Mouse (Mus musculus) kidney, embryonic 15.5 days (tissue): ENCODE measurements around the gene Gcsam. TPM values are rescaled to one million over a fixed set of nuclear protein-coding genes. Genes with fewer than 3 reads are reported as not detected.
A peak's percentile ranks its signal among the peaks of the same experiment; 100 is the strongest.

Source experiments
- ATAC-seq: fragments of 200-750 bp; cut with Nextera tagmentation; replicated peaks from 2 replicates; pipeline ENCODE4 v1.8.0; 2017; ENCODE audit warnings: moderate TSS enrichment; ENCODE audit not compliant: low FRiP score
- H3K27ac ChIP-seq: fragments of 300-500 bp; sonication (generic); 2 replicates; pipeline ENCODE4 v1.5.1; 2015; ENCODE audit warnings: mild to moderate bottlenecking, inconsistent platforms
- H3K27me3 ChIP-seq: fragments of 300-500 bp; sonication (generic); 2 replicates; pipeline ENCODE4 v1.6.1; 2015; ENCODE audit warnings: inconsistent platforms
- H3K36me3 ChIP-seq: fragments of 300-500 bp; sonication (generic); 2 replicates; pipeline ENCODE4 v1.6.1; 2015; ENCODE audit warnings: inconsistent platforms
- H3K4me1 ChIP-seq: fragments of 300-500 bp; sonication (generic); 2 replicates; pipeline ENCODE4 v1.6.1; 2015; ENCODE audit warnings: inconsistent platforms
- H3K4me2 ChIP-seq: fragments of 300-500 bp; sonication (generic); 2 replicates; pipeline ENCODE4 v1.6.1; 2015; ENCODE audit warnings: moderate library complexity, mild to moderate bottlenecking, inconsistent platforms
- H3K4me3 ChIP-seq: fragments of 300-500 bp; sonication (generic); replicated peaks from 2 replicates; pipeline ENCODE4 v1.5.1; 2015; ENCODE audit warnings: mild to moderate bottlenecking, inconsistent platforms
- H3K9ac ChIP-seq: fragments of 300-500 bp; sonication (generic); 2 replicates; pipeline ENCODE4 v1.6.1; 2015; ENCODE audit warnings: mild to moderate bottlenecking, inconsistent platforms
- H3K9me3 ChIP-seq: fragments of 300-500 bp; sonication (generic); replicated peaks from 2 replicates; pipeline ENCODE4 v1.6.1; 2016; ENCODE audit warnings: inconsistent platforms
- WGBS: fragments of 180-500 bp; shearing (Covaris S2); methylation state at CpG from one replicate; pipeline ENCODE4 v1.1.7; 2015; ENCODE audit warnings: mixed read lengths; 5-methylcytosine and 5-hydroxymethylcytosine counted together
- polyA plus RNA-seq: library from polyadenylated mRNA; unstranded; fragments of >200 nt; fragmentation: Nextera tagmentation; extraction: Ambion mirVana; gene quantifications from 2 replicates; pipeline ENCODE4 v1.2.1, GENCODE M21; 2015

The Gcsam gene
- polyA plus RNA-seq, 1 experiment from 2014 or later, result 0.18 TPM

GRCm38 (mm10) chr16:45653934-45654332 is 43.8 kb downstream of the Gcsam start, which contains the start of gene BC016579:
Gene BC016579 (minus strand): TSS chr16:45654068.
- Histone ChIP-seq H3K9ac (peak within 1 kb of the TSS; percentile 21; the same call in 1 of the 2 replicates), H3K27ac (no peak within 1 kb of the TSS), H3K36me3 (no peaks in the 10 kb centered on the region), H3K4me1 (peaks cover 13% of the 10 kb centered on the region), H3K4me3 (peak within 1 kb of the TSS; percentile 42), H3K9me3 (no peaks in the 10 kb centered on the region), H3K4me2 (peak within 1 kb of the TSS; percentile 82), H3K27me3 (peaks cover 27% of the 10 kb centered on the region)
- ATAC-seq, result peak; percentile 83
- 9% methylated on average over 20 of the region's 20 CpGs for WGBS

- 64% methylated on average over 9 of the region's 9 CpGs for WGBS
- no peak overlapping the region for H3K9ac ChIP-seq
- H3K4me2 ChIP-seq, result peak overlapping the region; percentile 82
- no peak overlapping the region for H3K27ac ChIP-seq
- no peaks in the 10 kb centered on the region for H3K36me3 ChIP-seq
- ATAC-seq, result no peak
- no peaks in the 10 kb centered on the region for H3K9me3 ChIP-seq
- peaks cover 27% of the 10 kb centered on the region for H3K27me3 ChIP-seq
- peak overlapping the region; percentile 42 for H3K4me3 ChIP-seq
- peaks cover 13% of the 10 kb centered on the region for H3K4me1 ChIP-seq
Measured at GRCm38 (mm10) chr16:45654465-45654864, 44.3 kb downstream of the Gcsam start.

- 85% methylated on average over 12 of the region's 12 CpGs for WGBS
Measured at GRCm38 (mm10) chr16:45657574-45658159, 47.5 kb downstream of the Gcsam start.

GRCm38 (mm10) chr16:45658248-45658647 is 48.1 kb downstream of the Gcsam start:
- ATAC-seq, result no peak

More at GRCm38 (mm10) chr16:45657574-45658159, 47.5 kb downstream of the Gcsam start:
- no peak overlapping the region for H3K9ac ChIP-seq
- H3K27me3 ChIP-seq, result peaks cover 21% of the 10 kb centered on the region
- H3K9me3 ChIP-seq, result no peaks in the 10 kb centered on the region
- H3K4me3 ChIP-seq, result no peak overlapping the region
- ATAC-seq, result no peak
- H3K36me3 ChIP-seq, result no peaks in the 10 kb centered on the region
- peaks cover 13% of the 10 kb centered on the region for H3K4me1 ChIP-seq
- H3K27ac ChIP-seq, result no peak overlapping the region
- no peak overlapping the region for H3K4me2 ChIP-seq

GRCm38 (mm10) chr16:45659596-45659995 is 49.4 kb downstream of the Gcsam start:
- Histone ChIP-seq H3K27ac (no peak overlapping the region), H3K9ac (no peak overlapping the region), H3K36me3 (no peaks in the 10 kb centered on the region), H3K4me2 (no peak overlapping the region), H3K4me1 (no peaks in the 10 kb centered on the region), H3K27me3 (peaks cover 4% of the 10 kb centered on the region; the same call in 1 of the 2 replicates), H3K9me3 (no peaks in the 10 kb centered on the region), H3K4me3 (no peak overlapping the region)
- no peak for ATAC-seq
- WGBS, result 86% methylated on average over 4 of the region's 4 CpGs

More at GRCm38 (mm10) chr16:45658248-45658647, 48.1 kb downstream of the Gcsam start:
- H3K9me3 ChIP-seq, result no peaks in the 10 kb centered on the region
- H3K36me3 ChIP-seq, result no peaks in the 10 kb centered on the region
- no peak overlapping the region for H3K4me2 ChIP-seq
- H3K9ac ChIP-seq, result no peak overlapping the region
- no peak overlapping the region for H3K27ac ChIP-seq
- H3K4me1 ChIP-seq, result peaks cover 10% of the 10 kb centered on the region
- no peak overlapping the region for H3K4me3 ChIP-seq
- WGBS, result 87% methylated on average over 1 of the region's 1 CpGs
- H3K27me3 ChIP-seq, result peaks cover 18% of the 10 kb centered on the region

- Histone ChIP-seq H3K27ac (no peak overlapping the region), H3K4me1 (no peaks in the 10 kb centered on the region), H3K4me2 (no peak overlapping the region), H3K27me3 (no peaks in the 10 kb centered on the region), H3K9me3 (no peaks in the 10 kb centered on the region), H3K9ac (no peak overlapping the region), H3K36me3 (no peaks in the 10 kb centered on the region), H3K4me3 (no peak overlapping the region)
- no peak for ATAC-seq
Measured at GRCm38 (mm10) chr16:45662381-45662780, 52.2 kb downstream of the Gcsam start.

GRCm38 (mm10) chr16:45666136-45666535 is 56.0 kb downstream of the Gcsam start:
- no peak for ATAC-seq
- 63% methylated on average over 2 of the region's 2 CpGs for WGBS

GRCm38 (mm10) chr16:45668178-45668577 is 58.0 kb downstream of the Gcsam start:
- WGBS, result 65% methylated on average over 3 of the region's 3 CpGs

More at GRCm38 (mm10) chr16:45666136-45666535, 56.0 kb downstream of the Gcsam start:
- Histone ChIP-seq H3K9me3 (no peaks in the 10 kb centered on the region), H3K4me1 (peaks cover 6% of the 10 kb centered on the region; the same call in 1 of the 2 replicates), H3K9ac (no peak overlapping the region), H3K27ac (no peak overlapping the region), H3K4me3 (no peak overlapping the region), H3K4me2 (no peak overlapping the region), H3K27me3 (no peaks in the 10 kb centered on the region), H3K36me3 (no peaks in the 10 kb centered on the region)

GRCm38 (mm10) chr16:45670005-45670404 is 59.8 kb downstream of the Gcsam start:
- Histone ChIP-seq H3K36me3 (no peaks in the 10 kb centered on the region), H3K4me2 (no peak overlapping the region), H3K9me3 (no peaks in the 10 kb centered on the region), H3K27me3 (no peaks in the 10 kb centered on the region), H3K27ac (no peak overlapping the region), H3K9ac (no peak overlapping the region), H3K4me1 (peaks cover 6% of the 10 kb centered on the region; the same call in 1 of the 2 replicates), H3K4me3 (no peak overlapping the region)
- WGBS, result 29% methylated on average over 4 of the region's 4 CpGs
- ATAC-seq, result peak; percentile 62

More at GRCm38 (mm10) chr16:45668178-45668577, 58.0 kb downstream of the Gcsam start:
- H3K4me3 ChIP-seq, result no peak overlapping the region
- no peaks in the 10 kb centered on the region for H3K36me3 ChIP-seq
- no peaks in the 10 kb centered on the region for H3K27me3 ChIP-seq
- H3K27ac ChIP-seq, result no peak overlapping the region
- peaks cover 6% of the 10 kb centered on the region; the same call in 1 of the 2 replicates for H3K4me1 ChIP-seq
- no peak overlapping the region for H3K4me2 ChIP-seq
- no peak overlapping the region for H3K9ac ChIP-seq
- ATAC-seq, result no peak
- H3K9me3 ChIP-seq, result no peaks in the 10 kb centered on the region

Other genes with a start within 250 kb of the Gcsam start
- 34.9 and 39.1 TPM in 2 replicates for gene Cd200, start 201.3 kb upstream of the Gcsam start, polyA plus RNA-seq
- 0.61 and 0.80 TPM in 2 replicates for gene Gm609, start 117.4 kb upstream of the Gcsam start, polyA plus RNA-seq
- gene Gm17783, start 78.3 kb upstream of the Gcsam start, polyA plus RNA-seq, result 2.4 and 2.5 TPM in 2 replicates
- not detected in 2 replicates for gene Slc9c1, start 75.1 kb upstream of the Gcsam start, polyA plus RNA-seq
- 0.23 and 0.30 TPM in 2 replicates for gene BC016579, start 43.7 kb downstream of the Gcsam start, polyA plus RNA-seq
- gene Tmprss7, start 83.3 kb downstream of the Gcsam start, polyA plus RNA-seq, result 0.09 TPM in 1 of 2 replicates, not detected in the other
- gene Tagln3, start 114.2 kb downstream of the Gcsam start, polyA plus RNA-seq, result 7.9 and 13.4 TPM in 2 replicates
- 36.9 and 39.3 TPM in 2 replicates for gene Abhd10, start 132.6 kb downstream of the Gcsam start, polyA plus RNA-seq